Mouse (Mus musculus): ENCODE measurements around the gene Pp2d1. TPM values are rescaled to one million over a fixed set of nuclear protein-coding genes. Genes with fewer than 3 reads are reported as not detected.

The Pp2d1 gene
- polyA plus RNA-seq, 1 experiment, result not detected

- no peak for TF ChIP-seq CTCF (IDR thresholded peaks at IDR 0.05; ENCODE audit: low read depth, low read length)
- no peak; the same call in 1 of the 2 replicates for TF ChIP-seq POLR2A (IDR thresholded peaks at IDR 0.05; ENCODE audit: borderline replicate concordance, low read depth, low read length)
- H3K4me3 ChIP-seq (ENCODE audit: insufficient read depth, low read length), result peak overlapping the region; percentile 93
- H3K4me1 ChIP-seq (ENCODE audit: control insufficient read depth, insufficient read depth, low read length), result peaks cover 21% of the 10 kb centered on the region
- peak overlapping the region; percentile 91 for H3K27ac ChIP-seq (ENCODE audit: insufficient read depth, low read depth, low read length)
Measured at GRCm38 (mm10) chr17:53566919-53567345, 27.7 kb upstream of the Pp2d1 start.

- Histone ChIP-seq H3K27ac (ENCODE audit: insufficient read depth, low read depth, low read length) (peak within 1 kb of the TSS; percentile 91), H3K4me1 (ENCODE audit: control insufficient read depth, insufficient read depth, low read length) (peaks cover 21% of the 10 kb centered on the region), H3K4me3 (ENCODE audit: insufficient read depth, low read length) (peak within 1 kb of the TSS; percentile 93)
- no peak for TF ChIP-seq CTCF (IDR thresholded peaks at IDR 0.05; ENCODE audit: low read depth, low read length)
- TF ChIP-seq POLR2A (IDR thresholded peaks at IDR 0.05; ENCODE audit: borderline replicate concordance, low read depth, low read length), result no peak
Measured at GRCm38 (mm10) chr17:53566161-53566918, 27.1 kb upstream of the Pp2d1 start, which contains the start of gene Kat2b. Kat2b (plus strand) TSS chr17:53566861.

GRCm38 (mm10) chr17:53564837-53565236 lies 25.6 kb upstream of the Pp2d1 start:
- Histone ChIP-seq H3K4me1 (ENCODE audit: control insufficient read depth, insufficient read depth, low read length) (peaks cover 17% of the 10 kb centered on the region), H3K4me3 (ENCODE audit: insufficient read depth, low read length) (no peak overlapping the region), H3K27ac (ENCODE audit: insufficient read depth, low read depth, low read length) (no peak overlapping the region)
- TF ChIP-seq CTCF (IDR thresholded peaks at IDR 0.05; ENCODE audit: low read depth, low read length), result no peak
- TF ChIP-seq POLR2A (IDR thresholded peaks at IDR 0.05; ENCODE audit: borderline replicate concordance, low read depth, low read length), result no peak

- Histone ChIP-seq H3K4me3 (ENCODE audit: insufficient read depth, low read length) (no peak overlapping the region), H3K27ac (ENCODE audit: insufficient read depth, low read depth, low read length) (no peak overlapping the region), H3K4me1 (ENCODE audit: control insufficient read depth, insufficient read depth, low read length) (peaks cover 6% of the 10 kb centered on the region)
- no peak for TF ChIP-seq POLR2A (IDR thresholded peaks at IDR 0.05; ENCODE audit: borderline replicate concordance, low read depth, low read length)
- TF ChIP-seq CTCF (IDR thresholded peaks at IDR 0.05; ENCODE audit: low read depth, low read length), result no peak
Measured at GRCm38 (mm10) chr17:53561458-53562029, 22.3 kb upstream of the Pp2d1 start.

GRCm38 (mm10) chr17:53559646-53560045 lies 20.4 kb upstream of the Pp2d1 start:
- TF ChIP-seq POLR2A (IDR thresholded peaks at IDR 0.05; ENCODE audit: borderline replicate concordance, low read depth, low read length) (no peak), CTCF (IDR thresholded peaks at IDR 0.05; ENCODE audit: low read depth, low read length) (no peak)
- H3K4me3 ChIP-seq (ENCODE audit: insufficient read depth, low read length), result no peak overlapping the region
- no peak overlapping the region for H3K27ac ChIP-seq (ENCODE audit: insufficient read depth, low read depth, low read length)
- H3K4me1 ChIP-seq (ENCODE audit: control insufficient read depth, insufficient read depth, low read length), result no peaks in the 10 kb centered on the region

- Histone ChIP-seq H3K4me1 (ENCODE audit: control insufficient read depth, insufficient read depth, low read length) (no peaks in the 10 kb centered on the region), H3K27ac (ENCODE audit: insufficient read depth, low read depth, low read length) (no peak overlapping the region), H3K4me3 (ENCODE audit: insufficient read depth, low read length) (no peak overlapping the region)
- no peak for TF ChIP-seq POLR2A (IDR thresholded peaks at IDR 0.05; ENCODE audit: borderline replicate concordance, low read depth, low read length)
- TF ChIP-seq CTCF (IDR thresholded peaks at IDR 0.05; ENCODE audit: low read depth, low read length), result no peak
Measured at GRCm38 (mm10) chr17:53557443-53557842, 18.2 kb upstream of the Pp2d1 start.

GRCm38 (mm10) chr17:53554813-53555212 lies 15.6 kb upstream of the Pp2d1 start:
- Histone ChIP-seq H3K27ac (ENCODE audit: insufficient read depth, low read depth, low read length) (no peak overlapping the region), H3K4me3 (ENCODE audit: insufficient read depth, low read length) (no peak overlapping the region), H3K4me1 (ENCODE audit: control insufficient read depth, insufficient read depth, low read length) (no peaks in the 10 kb centered on the region)
- TF ChIP-seq CTCF (IDR thresholded peaks at IDR 0.05; ENCODE audit: low read depth, low read length) (no peak), POLR2A (IDR thresholded peaks at IDR 0.05; ENCODE audit: borderline replicate concordance, low read depth, low read length) (no peak)

GRCm38 (mm10) chr17:53554088-53554487 lies 14.8 kb upstream of the Pp2d1 start:
- Histone ChIP-seq H3K27ac (ENCODE audit: insufficient read depth, low read depth, low read length) (no peak overlapping the region), H3K4me1 (ENCODE audit: control insufficient read depth, insufficient read depth, low read length) (no peaks in the 10 kb centered on the region), H3K4me3 (ENCODE audit: insufficient read depth, low read length) (no peak overlapping the region)
- TF ChIP-seq CTCF (IDR thresholded peaks at IDR 0.05; ENCODE audit: low read depth, low read length) (no peak), POLR2A (IDR thresholded peaks at IDR 0.05; ENCODE audit: borderline replicate concordance, low read depth, low read length) (no peak)

GRCm38 (mm10) chr17:53551306-53552299 lies 12.4 kb upstream of the Pp2d1 start:
- TF ChIP-seq POLR2A (IDR thresholded peaks at IDR 0.05; ENCODE audit: borderline replicate concordance, low read depth, low read length) (no peak), CTCF (IDR thresholded peaks at IDR 0.05; ENCODE audit: low read depth, low read length) (no peak)
- no peaks in the 10 kb centered on the region for H3K4me1 ChIP-seq (ENCODE audit: control insufficient read depth, insufficient read depth, low read length)
- no peak overlapping the region for H3K27ac ChIP-seq (ENCODE audit: insufficient read depth, low read depth, low read length)
- no peak overlapping the region for H3K4me3 ChIP-seq (ENCODE audit: insufficient read depth, low read length)
